Mouse (Mus musculus): Measurements from ENCODE around the gene Gm826.

DNA sequence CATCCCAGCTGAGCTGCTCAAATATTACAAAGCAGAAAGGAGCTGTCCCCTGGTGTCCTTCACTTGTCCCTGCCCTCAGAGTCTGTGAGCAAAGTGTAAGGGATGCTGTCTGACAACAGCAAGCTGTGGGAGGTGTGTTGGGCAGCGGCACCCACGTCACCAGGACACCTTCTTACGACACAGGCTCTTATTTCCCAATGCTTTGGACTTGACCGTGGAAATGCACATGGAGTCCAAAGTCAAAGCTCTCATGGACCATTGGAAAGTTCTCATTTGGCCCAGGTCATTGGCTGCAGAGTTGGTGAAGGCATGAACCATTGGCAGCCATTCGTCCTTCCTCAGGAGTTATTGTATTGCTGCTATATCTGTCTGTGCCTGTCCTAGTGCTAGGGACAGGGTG, 5.6 kb upstream of the Gm826 start:
- TF ChIP-seq POLR2A (IDR thresholded peaks at IDR 0.05; ENCODE audit: low read depth, low read length) (no peak), CTCF (IDR thresholded peaks at IDR 0.05; ENCODE audit: borderline replicate concordance, insufficient read depth, low read length) (no peak)

Measured in embryonic fibroblast, embryonic 13.5 days (primary cell).